21 mouse cellular contexts compared by ENCODE assay signal in the genomic region with DNA sequence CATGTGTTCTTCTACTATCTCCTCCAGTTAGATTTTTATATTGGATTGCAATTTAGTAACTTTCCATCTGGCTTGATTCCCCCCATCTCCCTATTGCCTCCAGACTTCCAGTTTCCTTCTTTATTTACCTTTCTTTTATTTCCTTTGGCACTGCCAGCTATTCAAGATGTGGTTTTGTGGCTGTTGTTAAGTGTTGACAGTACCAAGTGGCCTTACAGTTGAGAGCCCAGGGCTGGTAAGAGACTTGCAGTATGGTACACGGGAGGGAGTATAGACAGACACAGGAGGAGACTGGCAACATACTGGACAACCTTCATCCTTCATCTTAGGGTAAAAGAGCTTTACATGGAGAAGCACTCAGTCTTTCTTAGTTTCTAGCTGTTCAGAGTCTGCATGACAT.
DNase-seq lines count a peak whose midpoint lies in the region; ATAC-seq and TF ChIP-seq lines count a peak whose summit lies in the region.
"Had no signal": no experiment of that assay in that cellular context is flagged by ENCODE, and none has a peak within 500 bp of the region (broad histone marks: within the 10 kb centered on the region; RNA-seq: fewer than 3 reads in every experiment).

No protein-coding gene starts in this region.

- ATAC-seq in lung, postnatal 0 days = peak; percentile 75
- ATAC-seq: forebrain, embryonic 13.5 days; forebrain, embryonic 16.5 days had no signal

- no peak for DNase-seq in heart, adult 2 months
- DNase-seq in heart, embryonic 10.5 days (ENCODE audit: low spot score) = no peak
- DNase-seq in lung, postnatal 0 days (ENCODE audit: low spot score) = peak; percentile 60
- DNase-seq in lung, postnatal 14 days = no peak
- peak; percentile 83 for DNase-seq in lung, postnatal 36 days
- no peak for DNase-seq in left cerebral cortex, adult 8-10 months (ENCODE audit: low spot score in 2 of 2)
- DNase-seq: adrenal gland, adult 2 months; adrenal gland, postnatal 14 days; B cell, adult 2 months; cerebellum, adult 11-12 months; cerebellum, adult 8-10 months; cerebellum, postnatal 14 days; gastrocnemius, postnatal 25 days had no signal

- H3K27me3 ChIP-seq in heart, adult 2 months (ENCODE audit: control insufficient read depth, insufficient read depth, low read length) = no peaks in the 10 kb centered on the region
- H3K27me3 ChIP-seq in heart, embryonic 10.5 days (ENCODE audit: insufficient read depth, poor library complexity, severe bottlenecking) = no peaks in the 10 kb centered on the region
- no peaks in the 10 kb centered on the region for H3K27me3 ChIP-seq in lung, postnatal 0 days (replicated peaks; ENCODE audit: insufficient read depth, low read length)
- H3K27me3 ChIP-seq: CH12.LX; forebrain, embryonic 13.5 days; hindbrain, embryonic 12.5 days; hindbrain, embryonic 15.5 days had no signal

- H3K4me1 ChIP-seq in heart, adult 2 months (ENCODE audit: control insufficient read depth, insufficient read depth, low read length) = peaks cover 11% of the 10 kb centered on the region
- H3K4me1 ChIP-seq in heart, embryonic 10.5 days = no peaks in the 10 kb centered on the region
- no peaks in the 10 kb centered on the region; the same call in 1 of the 2 replicates for H3K4me1 ChIP-seq in lung, postnatal 0 days (ENCODE audit: insufficient read depth, low read depth, low read length)
- H3K4me1 ChIP-seq: forebrain, embryonic 10.5 days; forebrain, embryonic 13.5 days; hindbrain, embryonic 12.5 days; hindbrain, embryonic 15.5 days had no signal

- no peak for TF ChIP-seq POLR2A in heart, adult 2 months (IDR thresholded peaks at IDR 0.05; ENCODE audit: insufficient read depth, low read depth, low read length)

- H3K4me3 ChIP-seq in heart, adult 2 months = peak overlapping the region; percentile 25; the same call in 1 of the 2 replicates
- H3K4me3 ChIP-seq in heart, embryonic 10.5 days = no peak overlapping the region
- H3K4me3 ChIP-seq in lung, postnatal 0 days (ENCODE audit: low read depth, low read length) = no peak overlapping the region
- H3K4me3 ChIP-seq: forebrain, embryonic 10.5 days; forebrain, embryonic 13.5 days; hindbrain, embryonic 12.5 days; hindbrain, embryonic 15.5 days had no signal

- H3K79me2 ChIP-seq in heart, adult 2 months (replicated peaks; ENCODE audit: control insufficient read depth, insufficient read depth, low read length) = 0 out of 2 replicates have a peak, but pooled peaks cover 2% of the 10 kb centered on the region

- intact Hi-C loops in heart, adult 2 months (cut with DNase I) = no loop called here

- no peaks in the 10 kb centered on the region for H3K9me3 ChIP-seq in heart, embryonic 10.5 days
- no peaks in the 10 kb centered on the region for H3K9me3 ChIP-seq in lung, postnatal 0 days (ENCODE audit: low read length)
- H3K9me3 ChIP-seq: forebrain, embryonic 10.5 days; forebrain, embryonic 13.5 days; G1E; hindbrain, embryonic 12.5 days; hindbrain, embryonic 15.5 days had no signal

- H3K4me2 ChIP-seq in lung, postnatal 0 days (replicated peaks; ENCODE audit: low read depth, low read length) = no peak overlapping the region
- H3K4me2 ChIP-seq: forebrain, embryonic 13.5 days; heart, embryonic 11.5 days; hindbrain, embryonic 12.5 days; hindbrain, embryonic 15.5 days had no signal

- 50% methylated on average over 1 of the region's 1 CpGs for WGBS in heart, adult 2 months
- WGBS in heart, embryonic 10.5 days = 59% methylated on average over 1 of the region's 1 CpGs
- WGBS in lung, postnatal 0 days = 58% methylated on average over 1 of the region's 1 CpGs

- no peak for TF ChIP-seq CTCF in heart, adult 2 months (IDR thresholded peaks at IDR 0.05)
- TF ChIP-seq CTCF in lung, postnatal 0 days (IDR thresholded peaks at IDR 0.05) = no peak

- peak overlapping the region; percentile 42; the same call in 1 of the 2 replicates for H3K9ac ChIP-seq in heart, adult 2 months (ENCODE audit: low read depth, low read length)
- H3K9ac ChIP-seq in lung, postnatal 0 days (replicated peaks; ENCODE audit: low read depth) = no peak overlapping the region
- H3K9ac ChIP-seq: forebrain, embryonic 13.5 days; hindbrain, embryonic 12.5 days; hindbrain, embryonic 15.5 days had no signal

- H3K36me3 ChIP-seq in heart, adult 2 months (ENCODE audit: control insufficient read depth, insufficient read depth, low read length) = peaks cover 46% of the 10 kb centered on the region
- peaks cover 55% of the 10 kb centered on the region for H3K36me3 ChIP-seq in heart, embryonic 10.5 days
- peaks cover 11% of the 10 kb centered on the region; the same call in 1 of the 2 replicates for H3K36me3 ChIP-seq in lung, postnatal 0 days (ENCODE audit: insufficient read depth, low read length)
- H3K36me3 ChIP-seq: G1E had no signal

- no peak overlapping the region; the same call in 1 of the 2 replicates for H3K27ac ChIP-seq in heart, adult 2 months
- no peak overlapping the region for H3K27ac ChIP-seq in heart, embryonic 10.5 days
- H3K27ac ChIP-seq in lung, postnatal 0 days (ENCODE audit: low read length) = no peak overlapping the region
- H3K27ac ChIP-seq: forebrain, embryonic 10.5 days; forebrain, embryonic 13.5 days; hindbrain, embryonic 12.5 days; hindbrain, embryonic 15.5 days had no signal

- no peak for TF ChIP-seq EP300 in heart, adult 2 months (IDR thresholded peaks at IDR 0.05; ENCODE audit: insufficient read depth, low read depth, low read length)
- peak; percentile 64; the same call in 1 of the 2 replicates for TF ChIP-seq EP300 in lung, postnatal 0 days (IDR thresholded peaks at IDR 0.05)

Comparison
In these comparisons a context has a peak if more than half of its experiments do, and no peak if none do; other contexts are left out.
1. DNase-seq: peak in lung, postnatal 0 days (single experiment) and lung, postnatal 36 days (single experiment); none in heart, adult 2 months (0 of 2), heart, embryonic 10.5 days (single experiment), lung, postnatal 14 days (single experiment) and left cerebral cortex, adult 8-10 months (0 of 2).